Mouse (Mus musculus): ENCODE measurements around the gene Cbr2.
"Not testable (repeated sequence)": the region's sequence is repeated elsewhere in the genome, so short reads cannot be mapped to it uniquely, and the experiment has no call there.

The Cbr2 gene

GRCm38 (mm10) chr11:120731858-120732680, at the start of gene Cbr2:
Gene Cbr2 (minus strand): TSS chr11:120732114.
- DNase-seq = no peak

GRCm38 (mm10) chr11:120781361-120781760, 49.4 kb upstream of the Cbr2 start:
- not testable (repeated sequence) for DNase-seq

GRCm38 (mm10) chr11:120779876-120780275, 48.0 kb upstream of the Cbr2 start:
- no peak for DNase-seq

GRCm38 (mm10) chr11:120777123-120777522, 45.2 kb upstream of the Cbr2 start:
- DNase-seq = no peak

GRCm38 (mm10) chr11:120775774-120776469, 44.0 kb upstream of the Cbr2 start:
- peak; percentile 99 for DNase-seq

- DNase-seq = no peak
These were observed 41.7 kb upstream of the Cbr2 start for GRCm38 (mm10) chr11:120773463-120774190.

GRCm38 (mm10) chr11:120772749-120773148, 40.8 kb upstream of the Cbr2 start:
- no peak for DNase-seq

GRCm38 (mm10) chr11:120768206-120768605, 36.3 kb upstream of the Cbr2 start:
- no peak for DNase-seq

GRCm38 (mm10) chr11:120767023-120767422, 35.1 kb upstream of the Cbr2 start:
- DNase-seq = not testable (repeated sequence)

- not testable (repeated sequence) for DNase-seq
These were observed 31.4 kb upstream of the Cbr2 start for GRCm38 (mm10) chr11:120763121-120763999.

- not testable (repeated sequence) for DNase-seq
These were observed 30.7 kb upstream of the Cbr2 start, which contains the start of gene Hmga1b for GRCm38 (mm10) chr11:120762672-120763041. Gene Hmga1b (plus strand): TSS chr11:120762794.

- DNase-seq = no peak
These were observed 30.1 kb upstream of the Cbr2 start for GRCm38 (mm10) chr11:120761811-120762671.

- no peak for DNase-seq
These were observed 28.3 kb upstream of the Cbr2 start for GRCm38 (mm10) chr11:120760236-120760635.

GRCm38 (mm10) chr11:120751606-120752005, 19.7 kb upstream of the Cbr2 start:
- DNase-seq = no peak

GRCm38 (mm10) chr11:120749430-120749829, 17.5 kb upstream of the Cbr2 start:
- DNase-seq = no peak

- DNase-seq = no peak
These were observed 16.1 kb upstream of the Cbr2 start for GRCm38 (mm10) chr11:120747974-120748373.

GRCm38 (mm10) chr11:120744121-120744701, 12.3 kb upstream of the Cbr2 start:
- no peak for DNase-seq

- DNase-seq = no peak
These were observed 9.1 kb upstream of the Cbr2 start for GRCm38 (mm10) chr11:120740981-120741380.

- no peak for DNase-seq
These were observed 4.5 kb upstream of the Cbr2 start for GRCm38 (mm10) chr11:120736424-120736823.

- DNase-seq = no peak
These were observed 1.6 kb upstream of the Cbr2 start for GRCm38 (mm10) chr11:120733521-120733920.

GRCm38 (mm10) chr11:120731395-120731794, 519 bp downstream of the Cbr2 start:
- DNase-seq = no peak
